Mouse (Mus musculus): Measurements from ENCODE around the gene Fam178b.

- TF ChIP-seq CTCF (IDR thresholded peaks at IDR 0.05; ENCODE audit: control insufficient read depth, insufficient read depth, insufficient replicate concordance, low read depth, low read length) (no peak), POLR2A (IDR thresholded peaks at IDR 0.05; ENCODE audit: control insufficient read depth, low read depth, low read length) (no peak)
Observed at GRCm38 (mm10) chr1:36530485-36530884, 152.5 kb downstream of the Fam178b start.
